Mouse (Mus musculus): ENCODE results near the gene Sin3a.

Gene Sin3a

GRCm38 (mm10) chr9:57071801-57072351, at the start of gene Sin3a:
TSS of gene Sin3a (plus strand) at chr9:57072040.
- DNase-seq (ENCODE audit: low spot score): peak; percentile 68

GRCm38 (mm10) chr9:57031756-57032155, 40.1 kb upstream of the Sin3a start:
- no peak for DNase-seq (ENCODE audit: low spot score)

GRCm38 (mm10) chr9:57056237-57056636, 15.6 kb upstream of the Sin3a start:
- DNase-seq (ENCODE audit: low spot score): no peak

- no peak for DNase-seq (ENCODE audit: low spot score)
These were observed 7.7 kb upstream of the Sin3a start for GRCm38 (mm10) chr9:57064164-57064563.

GRCm38 (mm10) chr9:57068266-57068665, 3.6 kb upstream of the Sin3a start:
- DNase-seq (ENCODE audit: low spot score): no peak

- DNase-seq (ENCODE audit: low spot score): no peak
These were observed 1.6 kb upstream of the Sin3a start for GRCm38 (mm10) chr9:57070262-57070661.

GRCm38 (mm10) chr9:57070800-57071545, 867 bp upstream of the Sin3a start:
- no peak for DNase-seq (ENCODE audit: low spot score)

GRCm38 (mm10) chr9:57072526-57072988, 717 bp downstream of the Sin3a start:
- DNase-seq (ENCODE audit: low spot score): no peak

GRCm38 (mm10) chr9:57072989-57073789, 1.3 kb downstream of the Sin3a start:
- DNase-seq (ENCODE audit: low spot score): peak; percentile 90

- no peak for DNase-seq (ENCODE audit: low spot score)
These were observed 1.9 kb downstream of the Sin3a start for GRCm38 (mm10) chr9:57073790-57074094.

- peak; percentile 28 for DNase-seq (ENCODE audit: low spot score)
These were observed 2.5 kb downstream of the Sin3a start for GRCm38 (mm10) chr9:57074171-57074821.

- peak; percentile 73 for DNase-seq (ENCODE audit: low spot score)
These were observed 3.2 kb downstream of the Sin3a start for GRCm38 (mm10) chr9:57074822-57075603.

GRCm38 (mm10) chr9:57075681-57076381, 4.0 kb downstream of the Sin3a start:
- peak; percentile 97 for DNase-seq (ENCODE audit: low spot score)

- DNase-seq (ENCODE audit: low spot score): peak; percentile 91
These were observed 5.1 kb downstream of the Sin3a start for GRCm38 (mm10) chr9:57076701-57077660.

GRCm38 (mm10) chr9:57082236-57082635, 10.4 kb downstream of the Sin3a start:
- no peak for DNase-seq (ENCODE audit: low spot score)

GRCm38 (mm10) chr9:57117261-57117755, 45.5 kb downstream of the Sin3a start:
- no peak for DNase-seq (ENCODE audit: low spot score)

GRCm38 (mm10) chr9:57129641-57130040, 57.8 kb downstream of the Sin3a start:
- no peak for DNase-seq (ENCODE audit: low spot score)

GRCm38 (mm10) chr9:57130577-57131433, 59.0 kb downstream of the Sin3a start, which contains the start of gene Man2c1:
TSS of gene Man2c1 (plus strand) at chr9:57130690.
- DNase-seq (ENCODE audit: low spot score): peak; percentile 89

GRCm38 (mm10) chr9:57137246-57137645, 65.4 kb downstream of the Sin3a start:
- DNase-seq (ENCODE audit: low spot score): no peak
